Mouse (Mus musculus): ENCODE measurements around the gene Serp1.

GRCm38 (mm10) chr3:58561437-58561836, 35.7 kb upstream of the Serp1 start:
- TF ChIP-seq CTCF (IDR thresholded peaks at IDR 0.05; ENCODE audit: insufficient read depth, low read depth, low read length) (no peak), POLR2A (IDR thresholded peaks at IDR 0.05; ENCODE audit: insufficient read depth, low read depth, low read length) (no peak)
